Mouse (Mus musculus) urinary bladder, postnatal 25 days (tissue): ENCODE measurements at regions not wholly inside any gene's neighbourhood (a gene's known extent, or its start where the extent isn't known, plus 50 kb on each side); places are given as distances from the start of the nearest gene placed in this dataset.
A peak's percentile ranks its signal among the peaks of the same experiment; 100 is the strongest.

ENCODE experiments used
- DNase-seq: peaks from one replicate; pipeline ENCODE4 v3.0.0; 2022; ENCODE audit warnings: low spot score

- no peak for DNase-seq
Measured at GRCm38 (mm10) chr4:58728641-58729040, 58.9 kb downstream of the Olfr267 start.

- DNase-seq, result no peak
Measured at GRCm38 (mm10) chr4:58726424-58726823, 61.1 kb downstream of the Olfr267 start.

GRCm38 (mm10) chr4:58722772-58723171, 64.7 kb downstream of the Olfr267 start:
- no peak for DNase-seq

- no peak for DNase-seq
Measured at GRCm38 (mm10) chr4:58720682-58721081, 66.8 kb downstream of the Olfr267 start.

GRCm38 (mm10) chr4:58716426-58716825, 71.1 kb downstream of the Olfr267 start:
- no peak for DNase-seq

- DNase-seq, result no peak
Measured at GRCm38 (mm10) chr4:58715846-58716245, 71.7 kb downstream of the Olfr267 start.

- peak; percentile 39 for DNase-seq
Measured at GRCm38 (mm10) chr4:58714221-58714620, 73.3 kb downstream of the Olfr267 start.

GRCm38 (mm10) chr4:58712875-58713274, 74.6 kb downstream of the Olfr267 start:
- DNase-seq, result no peak

GRCm38 (mm10) chr4:58712166-58712565, 75.3 kb downstream of the Olfr267 start:
- no peak for DNase-seq

- no peak for DNase-seq
Measured at GRCm38 (mm10) chr4:58699236-58699798, 88.2 kb downstream of the Olfr267 start.

GRCm38 (mm10) chr4:58698828-58699227, 88.7 kb downstream of the Olfr267 start:
- DNase-seq, result no peak

- DNase-seq, result no peak
Measured at GRCm38 (mm10) chr4:58696684-58697083, 90.8 kb downstream of the Olfr267 start.

GRCm38 (mm10) chr4:58695281-58695680, 92.2 kb downstream of the Olfr267 start:
- DNase-seq, result no peak

- no peak for DNase-seq
Measured at GRCm38 (mm10) chr4:58693018-58693417, 94.5 kb downstream of the Olfr267 start.

- DNase-seq, result no peak
Measured at GRCm38 (mm10) chr4:58681926-58682325, 105.6 kb downstream of the Olfr267 start.

GRCm38 (mm10) chr4:58677701-58678385, 109.7 kb downstream of the Olfr267 start:
- no peak for DNase-seq

GRCm38 (mm10) chr4:58671406-58672035, 116.0 kb downstream of the Olfr267 start:
- no peak for DNase-seq

GRCm38 (mm10) chr4:58670906-58671250, 116.6 kb downstream of the Olfr267 start:
- DNase-seq, result no peak

GRCm38 (mm10) chr4:58670107-58670905, 116.6 kb upstream of the Lpar1 start:
- no peak for DNase-seq

- no peak for DNase-seq
Measured at GRCm38 (mm10) chr4:58668368-58669153, 114.9 kb upstream of the Lpar1 start.

- DNase-seq, result no peak
Measured at GRCm38 (mm10) chr4:58663628-58664205, 110.0 kb upstream of the Lpar1 start.
